Mouse (Mus musculus): Measurements from ENCODE around the gene Gm5458.
"Not testable (repeated sequence)": the region's sequence is repeated elsewhere in the genome, so short reads cannot be mapped to it uniquely, and the experiment has no call there.

The Gm5458 gene

GRCm38 (mm10) chr14:19602481-19602880, at the start of gene Gm5458:
Gene Gm5458 (minus strand): TSS chr14:19602581.
- DNase-seq (ENCODE audit: low spot score): not testable (repeated sequence)

GRCm38 (mm10) chr14:19646232-19646631, 43.9 kb upstream of the Gm5458 start:
- no peak for DNase-seq (ENCODE audit: low spot score)

- DNase-seq (ENCODE audit: low spot score): not testable (repeated sequence)
Observed at GRCm38 (mm10) chr14:19584804-19585667, 17.3 kb downstream of the Gm5458 start, which contains the start of gene Gm2237. Gene Gm2237 (minus strand): TSS chr14:19585135.

- not testable (repeated sequence) for DNase-seq (ENCODE audit: low spot score)
Observed at GRCm38 (mm10) chr14:19549863-19550262, 52.5 kb downstream of the Gm5458 start, which contains the start of gene Gm2244. Gene Gm2244 (minus strand): TSS chr14:19549963.

Measured in urinary bladder, postnatal 10 days (tissue).